Mouse (Mus musculus): Measurements from ENCODE around the gene Alkal2. TPM values are rescaled to one million over a fixed set of nuclear protein-coding genes. Genes with fewer than 3 reads are reported as not detected.

Alkal2 gene
- total RNA-seq (2017), result not detected in 2 replicates

- no peak for ATAC-seq (ENCODE audit: extremely low read depth, insufficient number of reproducible peaks, low FRiP score, poor library complexity, severe bottlenecking)
These were observed at the start of gene Alkal2 for GRCm38 (mm10) chr12:30883986-30884621. Gene Alkal2 (plus strand): TSS chr12:30884322.

- no peak for ATAC-seq (ENCODE audit: extremely low read depth, insufficient number of reproducible peaks, low FRiP score, poor library complexity, severe bottlenecking)
These were observed 35.6 kb upstream of the Alkal2 start for GRCm38 (mm10) chr12:30848521-30848920.

GRCm38 (mm10) chr12:30850902-30851301 is 33.2 kb upstream of the Alkal2 start:
- ATAC-seq (ENCODE audit: extremely low read depth, insufficient number of reproducible peaks, low FRiP score, poor library complexity, severe bottlenecking), result no peak

- no peak for ATAC-seq (ENCODE audit: extremely low read depth, insufficient number of reproducible peaks, low FRiP score, poor library complexity, severe bottlenecking)
These were observed 32.3 kb upstream of the Alkal2 start for GRCm38 (mm10) chr12:30851871-30852270.

- no peak for ATAC-seq (ENCODE audit: extremely low read depth, insufficient number of reproducible peaks, low FRiP score, poor library complexity, severe bottlenecking)
These were observed 28.5 kb upstream of the Alkal2 start for GRCm38 (mm10) chr12:30855442-30856159.

GRCm38 (mm10) chr12:30856172-30856571 is 27.9 kb upstream of the Alkal2 start:
- ATAC-seq (ENCODE audit: extremely low read depth, insufficient number of reproducible peaks, low FRiP score, poor library complexity, severe bottlenecking), result no peak

- no peak for ATAC-seq (ENCODE audit: extremely low read depth, insufficient number of reproducible peaks, low FRiP score, poor library complexity, severe bottlenecking)
These were observed 19.8 kb upstream of the Alkal2 start for GRCm38 (mm10) chr12:30864347-30864746.

GRCm38 (mm10) chr12:30865781-30866180 is 18.3 kb upstream of the Alkal2 start:
- no peak for ATAC-seq (ENCODE audit: extremely low read depth, insufficient number of reproducible peaks, low FRiP score, poor library complexity, severe bottlenecking)

GRCm38 (mm10) chr12:30879447-30879846 is 4.7 kb upstream of the Alkal2 start:
- no peak for ATAC-seq (ENCODE audit: extremely low read depth, insufficient number of reproducible peaks, low FRiP score, poor library complexity, severe bottlenecking)

GRCm38 (mm10) chr12:30883592-30883985 is 533 bp upstream of the Alkal2 start:
- ATAC-seq (ENCODE audit: extremely low read depth, insufficient number of reproducible peaks, low FRiP score, poor library complexity, severe bottlenecking), result no peak

GRCm38 (mm10) chr12:30884622-30885230 is 604 bp downstream of the Alkal2 start:
- ATAC-seq (ENCODE audit: extremely low read depth, insufficient number of reproducible peaks, low FRiP score, poor library complexity, severe bottlenecking), result no peak

- ATAC-seq (ENCODE audit: extremely low read depth, insufficient number of reproducible peaks, low FRiP score, poor library complexity, severe bottlenecking), result no peak
These were observed 1.8 kb downstream of the Alkal2 start for GRCm38 (mm10) chr12:30885891-30886290.

- ATAC-seq (ENCODE audit: extremely low read depth, insufficient number of reproducible peaks, low FRiP score, poor library complexity, severe bottlenecking), result no peak
These were observed 3.9 kb downstream of the Alkal2 start for GRCm38 (mm10) chr12:30888003-30888402.

- no peak for ATAC-seq (ENCODE audit: extremely low read depth, insufficient number of reproducible peaks, low FRiP score, poor library complexity, severe bottlenecking)
These were observed 5.9 kb downstream of the Alkal2 start for GRCm38 (mm10) chr12:30890067-30890466.

- ATAC-seq (ENCODE audit: extremely low read depth, insufficient number of reproducible peaks, low FRiP score, poor library complexity, severe bottlenecking), result no peak
These were observed 7.3 kb downstream of the Alkal2 start for GRCm38 (mm10) chr12:30891438-30891837.

- ATAC-seq (ENCODE audit: extremely low read depth, insufficient number of reproducible peaks, low FRiP score, poor library complexity, severe bottlenecking), result no peak
These were observed 12.9 kb downstream of the Alkal2 start for GRCm38 (mm10) chr12:30897039-30897438.

GRCm38 (mm10) chr12:30908658-30909057 is 24.5 kb downstream of the Alkal2 start:
- ATAC-seq (ENCODE audit: extremely low read depth, insufficient number of reproducible peaks, low FRiP score, poor library complexity, severe bottlenecking), result no peak

- no peak for ATAC-seq (ENCODE audit: extremely low read depth, insufficient number of reproducible peaks, low FRiP score, poor library complexity, severe bottlenecking)
These were observed 25.8 kb downstream of the Alkal2 start for GRCm38 (mm10) chr12:30909881-30910280.

- ATAC-seq (ENCODE audit: extremely low read depth, insufficient number of reproducible peaks, low FRiP score, poor library complexity, severe bottlenecking), result no peak
These were observed 26.7 kb downstream of the Alkal2 start for GRCm38 (mm10) chr12:30910860-30911259.
